Mouse (Mus musculus): ENCODE measurements around the gene Gm21830. TPM values are rescaled to one million over a fixed set of nuclear protein-coding genes. Genes with fewer than 3 reads are reported as not detected.

Gene Gm21830
- not detected for total RNA-seq (2023)

GRCm38 (mm10) chr2:67413425-67413824 lies at the start of gene Gm21830:
Gene Gm21830 (plus strand): TSS chr2:67413725.

GRCm38 (mm10) chr2:67433081-67433480 lies 19.6 kb downstream of the Gm21830 start, which contains the start of gene Gm26727:
Gene Gm26727 (minus strand): TSS chr2:67433181.

GRCm38 (mm10) chr2:67445780-67446179 lies 32.3 kb downstream of the Gm21830 start, which contains the start of gene Xirp2:
Gene Xirp2 (plus strand): TSS chr2:67446002.

Other genes with a start within 250 kb of the Gm21830 start
- not detected for gene Gm26727, start 19.5 kb downstream of the Gm21830 start, total RNA-seq (2023)
- gene Xirp2, start 32.3 kb downstream of the Gm21830 start, total RNA-seq (2023), result under 1 TPM; 0.02 to 0.04 TPM
- gene B3galt1, start 152.1 kb downstream of the Gm21830 start, total RNA-seq (2023), result not detected